Mouse (Mus musculus): Measurements from ENCODE around the gene Abt1. TPM values are rescaled to one million over a fixed set of nuclear protein-coding genes. Genes with fewer than 3 reads are reported as not detected.

The Abt1 gene
- polyA plus RNA-seq, 1 experiment from 2014 or later = 10.1 TPM

DNA sequence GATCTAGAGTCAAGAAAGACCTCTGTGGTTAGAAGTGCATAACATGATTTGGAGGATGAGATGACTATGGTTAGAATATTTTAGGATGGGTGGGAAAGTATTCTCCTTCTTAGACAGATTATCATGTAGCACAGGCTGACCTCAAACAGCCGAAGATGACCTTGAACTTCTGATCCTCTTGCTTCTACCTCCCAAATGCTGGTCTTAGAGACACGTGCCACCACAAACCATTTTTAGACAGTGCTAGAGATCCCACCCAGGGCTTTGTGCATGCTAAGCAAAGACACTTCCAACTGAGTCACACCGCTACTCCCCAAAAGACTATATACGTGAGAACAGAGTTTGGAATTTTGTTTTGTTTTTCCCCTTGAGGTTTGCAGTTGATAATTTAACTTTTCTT, 38.4 kb upstream of the Abt1 start:
- Histone ChIP-seq H3K9ac (ENCODE audit: low read depth, low read length) (no peak overlapping the region), H3K27ac (ENCODE audit: low read depth, low read length) (no peak overlapping the region), H3K27me3 (replicated peaks; ENCODE audit: control insufficient read depth, insufficient read depth, low read length) (no peaks in the 10 kb centered on the region), H3K36me3 (ENCODE audit: control insufficient read depth, insufficient read depth, low read length) (no peaks in the 10 kb centered on the region), H3K9me3 (ENCODE audit: control insufficient read depth, low read length) (no peaks in the 10 kb centered on the region), H3K4me2 (ENCODE audit: low read length) (no peak overlapping the region), H3K4me3 (ENCODE audit: low read length) (no peak overlapping the region), H3K4me1 (ENCODE audit: control insufficient read depth, insufficient read depth, low read depth, low read length) (peaks cover 8% of the 10 kb centered on the region)
- no peak for ATAC-seq
- WGBS = 83% methylated on average over 4 of the region's 4 CpGs

DNA sequence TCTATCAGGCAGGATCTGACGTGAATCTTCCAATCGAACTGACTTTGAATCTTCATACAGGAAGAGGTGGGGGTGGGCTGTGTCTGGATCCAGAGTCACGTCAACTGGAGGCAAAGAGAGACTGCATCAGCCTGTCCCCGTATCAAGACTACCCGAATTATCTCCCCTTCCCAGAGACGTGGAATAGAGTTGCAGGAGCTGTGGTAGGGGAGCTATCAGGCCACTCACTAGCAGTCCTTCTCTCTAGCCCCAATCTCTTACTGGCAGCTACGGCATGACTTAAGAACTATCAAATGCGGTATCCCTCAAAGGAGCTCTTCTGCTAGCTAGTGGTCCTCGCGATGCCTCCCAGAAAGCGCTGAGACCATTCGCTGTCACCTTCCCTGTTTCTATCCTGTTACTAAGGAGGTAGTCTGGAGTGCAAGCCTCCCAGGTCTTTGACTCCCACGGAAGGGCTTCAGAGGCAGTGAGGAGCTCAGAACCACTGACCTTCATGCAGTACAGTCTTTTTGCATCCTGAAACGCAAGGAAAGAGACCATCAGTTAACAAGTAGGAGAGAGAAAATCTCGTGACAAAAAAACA, 35.7 kb upstream of the Abt1 start:
- 22% methylated on average over 15 of the region's 15 CpGs for WGBS
- no peak overlapping the region for H3K27ac ChIP-seq (ENCODE audit: low read depth, low read length)
- H3K9ac ChIP-seq (ENCODE audit: low read depth, low read length) = no peak overlapping the region
- no peaks in the 10 kb centered on the region; the same call in 1 of the 2 replicates for H3K4me1 ChIP-seq (ENCODE audit: control insufficient read depth, insufficient read depth, low read depth, low read length)
- peak overlapping the region; percentile 38 for H3K4me2 ChIP-seq (ENCODE audit: low read length)
- H3K36me3 ChIP-seq (ENCODE audit: control insufficient read depth, insufficient read depth, low read length) = no peaks in the 10 kb centered on the region
- no peak for ATAC-seq
- H3K9me3 ChIP-seq (ENCODE audit: control insufficient read depth, low read length) = no peaks in the 10 kb centered on the region
- H3K4me3 ChIP-seq (ENCODE audit: low read length) = no peak overlapping the region; the same call in 1 of the 2 replicates
- H3K27me3 ChIP-seq (replicated peaks; ENCODE audit: control insufficient read depth, insufficient read depth, low read length) = no peaks in the 10 kb centered on the region

DNA sequence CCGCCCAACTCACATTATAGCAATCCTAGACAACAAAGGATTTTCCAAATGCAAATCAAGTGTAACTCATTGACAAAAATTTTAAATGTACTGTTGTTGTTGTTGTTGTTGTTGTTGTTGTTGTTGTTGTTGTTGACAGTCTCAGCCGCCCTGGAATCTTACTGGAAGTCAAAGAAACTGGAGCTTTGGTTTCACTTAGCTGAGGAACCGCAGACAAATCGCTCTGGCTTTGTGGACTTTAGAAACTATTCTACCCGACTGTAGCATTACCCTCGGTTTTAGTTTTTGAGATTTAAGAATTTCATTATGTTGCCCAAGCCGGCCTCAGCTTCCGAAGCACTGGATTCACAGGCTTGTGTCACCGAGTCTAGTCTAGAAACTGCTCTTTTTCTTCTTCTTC, 30.3 kb upstream of the Abt1 start:
- H3K36me3 ChIP-seq (ENCODE audit: control insufficient read depth, insufficient read depth, low read length) = no peaks in the 10 kb centered on the region
- 2% methylated on average over 9 of the region's 9 CpGs for WGBS
- peak overlapping the region; percentile 76; the same call in 1 of the 2 replicates for H3K27ac ChIP-seq (ENCODE audit: low read depth, low read length)
- peak overlapping the region; percentile 81 for H3K4me3 ChIP-seq (ENCODE audit: low read length)
- no peaks in the 10 kb centered on the region for H3K9me3 ChIP-seq (ENCODE audit: control insufficient read depth, low read length)
- peak overlapping the region; percentile 66 for H3K4me2 ChIP-seq (ENCODE audit: low read length)
- peak overlapping the region; percentile 72 for H3K9ac ChIP-seq (ENCODE audit: low read depth, low read length)
- H3K4me1 ChIP-seq (ENCODE audit: control insufficient read depth, insufficient read depth, low read depth, low read length) = no peaks in the 10 kb centered on the region; the same call in none of the 2 replicates
- no peaks in the 10 kb centered on the region for H3K27me3 ChIP-seq (replicated peaks; ENCODE audit: control insufficient read depth, insufficient read depth, low read length)
- ATAC-seq = no peak

DNA sequence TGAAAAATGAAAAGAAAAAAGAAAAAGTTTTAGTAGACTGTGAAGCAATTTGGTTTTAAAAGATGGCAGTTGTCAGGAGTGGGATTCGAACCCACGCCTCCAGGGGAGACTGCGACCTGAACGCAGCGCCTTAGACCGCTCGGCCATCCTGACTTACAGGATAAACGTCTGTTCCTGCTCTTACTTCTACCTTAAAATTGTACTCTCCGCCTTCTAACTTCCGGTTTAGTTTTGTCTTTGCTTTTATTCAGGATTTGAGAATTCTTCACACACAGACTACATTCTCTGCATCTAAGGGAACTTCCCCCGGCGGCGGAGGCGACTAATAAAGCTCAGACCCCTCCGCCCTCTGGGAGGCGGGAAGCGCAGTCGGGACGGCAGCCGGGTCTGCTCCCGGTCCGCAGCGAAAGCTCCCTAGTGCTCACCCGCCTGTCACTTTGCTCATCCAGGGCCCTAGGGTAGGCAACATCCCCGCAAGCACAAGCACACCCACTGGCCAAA, 29.7 kb upstream of the Abt1 start:
- Histone ChIP-seq H3K36me3 (ENCODE audit: control insufficient read depth, insufficient read depth, low read length) (no peaks in the 10 kb centered on the region), H3K9me3 (ENCODE audit: control insufficient read depth, low read length) (no peaks in the 10 kb centered on the region), H3K9ac (ENCODE audit: low read depth, low read length) (peak overlapping the region; percentile 72), H3K4me1 (ENCODE audit: control insufficient read depth, insufficient read depth, low read depth, low read length) (peaks cover 4% of the 10 kb centered on the region), H3K4me2 (ENCODE audit: low read length) (peak overlapping the region; percentile 66), H3K27ac (ENCODE audit: low read depth, low read length) (peak overlapping the region; percentile 76), H3K4me3 (ENCODE audit: low read length) (peak overlapping the region; percentile 81), H3K27me3 (replicated peaks; ENCODE audit: control insufficient read depth, insufficient read depth, low read length) (no peaks in the 10 kb centered on the region)
- under 1% methylated on average over 25 of the region's 25 CpGs for WGBS
- ATAC-seq = peak; percentile 89

DNA sequence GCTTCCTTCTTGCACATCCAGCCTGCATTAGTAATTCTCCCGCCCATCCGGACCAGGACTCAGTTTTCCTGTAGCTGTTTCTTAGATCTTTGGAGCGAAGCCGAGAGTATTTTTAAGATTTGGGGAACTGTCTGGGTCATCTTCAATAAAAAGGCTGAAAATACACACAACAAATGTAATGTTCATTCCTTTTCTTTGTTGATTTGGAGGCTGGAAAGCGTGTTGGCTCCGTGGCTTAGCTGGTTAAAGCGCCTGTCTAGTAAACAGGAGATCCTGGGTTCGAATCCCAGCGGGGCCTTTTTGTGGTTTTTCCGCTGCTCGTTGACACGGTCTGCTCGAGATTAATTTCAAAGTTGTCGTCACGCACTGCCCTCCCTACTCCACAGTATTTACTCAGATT, 26.7 kb upstream of the Abt1 start:
- peak overlapping the region; percentile 58 for H3K4me3 ChIP-seq (ENCODE audit: low read length)
- H3K36me3 ChIP-seq (ENCODE audit: control insufficient read depth, insufficient read depth, low read length) = no peaks in the 10 kb centered on the region
- no peaks in the 10 kb centered on the region for H3K9me3 ChIP-seq (ENCODE audit: control insufficient read depth, low read length)
- peak; percentile 28; the same call in 1 of the 2 replicates for ATAC-seq
- H3K4me2 ChIP-seq (ENCODE audit: low read length) = peak overlapping the region; percentile 86
- no peaks in the 10 kb centered on the region for H3K27me3 ChIP-seq (replicated peaks; ENCODE audit: control insufficient read depth, insufficient read depth, low read length)
- peaks cover 4% of the 10 kb centered on the region for H3K4me1 ChIP-seq (ENCODE audit: control insufficient read depth, insufficient read depth, low read depth, low read length)
- H3K9ac ChIP-seq (ENCODE audit: low read depth, low read length) = peak overlapping the region; percentile 62
- WGBS = under 1% methylated on average over 15 of the region's 15 CpGs
- peak overlapping the region; percentile 48; the same call in 1 of the 2 replicates for H3K27ac ChIP-seq (ENCODE audit: low read depth, low read length)

DNA sequence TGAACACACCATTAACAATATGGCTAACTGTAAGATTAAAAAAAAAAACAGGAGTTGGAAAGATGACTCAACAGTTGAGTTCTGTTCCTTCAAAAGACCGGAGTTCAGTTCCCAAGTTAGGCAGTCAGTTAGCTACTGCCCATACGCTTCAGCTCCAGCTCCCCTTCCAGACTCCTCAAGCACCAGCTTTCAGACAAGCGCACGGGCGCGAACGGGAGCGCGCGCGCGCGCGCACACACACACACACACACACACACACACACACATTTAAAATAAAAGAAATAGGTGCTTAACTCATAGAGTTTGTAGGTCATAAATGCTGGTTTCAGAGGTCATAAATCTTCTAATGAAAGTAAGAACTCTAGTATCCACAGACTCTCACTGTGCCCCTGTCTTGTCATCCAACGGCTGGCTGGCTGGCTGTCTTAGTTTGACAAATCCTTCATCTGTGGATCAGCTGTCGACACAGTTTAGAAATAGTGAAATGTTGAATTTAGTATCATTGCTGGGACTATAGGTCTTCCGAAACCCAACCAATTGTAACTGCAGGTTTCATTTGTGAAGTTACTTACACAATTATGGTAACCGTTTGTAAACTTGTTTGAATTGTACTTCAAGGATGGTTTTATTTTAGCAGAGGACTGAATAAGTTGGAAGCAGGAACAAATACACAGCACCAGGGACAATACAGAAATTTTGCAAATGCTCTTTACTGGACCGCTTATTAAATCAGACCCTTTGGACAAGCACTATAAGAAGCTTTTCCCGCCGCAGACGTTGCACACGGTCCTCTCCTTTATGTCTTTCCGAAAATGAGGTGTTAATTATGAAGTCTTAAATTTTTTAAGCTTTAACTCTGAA, 25.8 kb upstream of the Abt1 start:
- Histone ChIP-seq H3K4me2 (ENCODE audit: low read length) (peak overlapping the region; percentile 86), H3K36me3 (ENCODE audit: control insufficient read depth, insufficient read depth, low read length) (no peaks in the 10 kb centered on the region), H3K9ac (ENCODE audit: low read depth, low read length) (peak overlapping the region; percentile 48), H3K4me1 (ENCODE audit: control insufficient read depth, insufficient read depth, low read depth, low read length) (peaks cover 7% of the 10 kb centered on the region), H3K4me3 (ENCODE audit: low read length) (peak overlapping the region; percentile 58), H3K27me3 (replicated peaks; ENCODE audit: control insufficient read depth, insufficient read depth, low read length) (no peaks in the 10 kb centered on the region), H3K27ac (ENCODE audit: low read depth, low read length) (no peak overlapping the region), H3K9me3 (ENCODE audit: control insufficient read depth, low read length) (no peaks in the 10 kb centered on the region)
- under 1% methylated on average over 24 of the region's 24 CpGs for WGBS
- ATAC-seq = no peak

DNA sequence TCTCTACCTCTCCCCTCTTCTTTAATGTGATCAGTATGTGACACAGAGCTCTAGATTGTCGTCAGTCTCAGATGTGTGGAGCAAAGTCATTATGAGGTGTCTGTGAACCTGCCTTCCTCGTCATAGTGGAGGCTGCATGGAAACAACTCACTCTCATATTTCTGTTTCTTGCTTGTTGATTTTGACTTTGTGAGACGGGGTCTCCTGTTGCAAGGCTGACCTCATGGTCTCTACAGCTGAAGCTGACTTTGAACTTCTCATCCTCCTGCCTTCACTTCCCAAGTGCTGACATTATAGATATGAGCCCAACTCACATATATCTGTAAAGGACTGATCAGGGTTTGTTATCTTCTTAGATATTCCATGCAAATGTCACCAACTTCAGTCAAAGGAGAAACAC, 25.1 kb upstream of the Abt1 start:
- H3K4me3 ChIP-seq (ENCODE audit: low read length) = peak overlapping the region; percentile 58
- H3K27ac ChIP-seq (ENCODE audit: low read depth, low read length) = no peak overlapping the region
- no peaks in the 10 kb centered on the region for H3K9me3 ChIP-seq (ENCODE audit: control insufficient read depth, low read length)
- no peak for ATAC-seq
- no peaks in the 10 kb centered on the region for H3K36me3 ChIP-seq (ENCODE audit: control insufficient read depth, insufficient read depth, low read length)
- 61% methylated on average over 3 of the region's 3 CpGs for WGBS
- H3K9ac ChIP-seq (ENCODE audit: low read depth, low read length) = peak overlapping the region; percentile 48; the same call in 1 of the 2 replicates
- H3K27me3 ChIP-seq (replicated peaks; ENCODE audit: control insufficient read depth, insufficient read depth, low read length) = no peaks in the 10 kb centered on the region
- peaks cover 12% of the 10 kb centered on the region for H3K4me1 ChIP-seq (ENCODE audit: control insufficient read depth, insufficient read depth, low read depth, low read length)
- H3K4me2 ChIP-seq (ENCODE audit: low read length) = peak overlapping the region; percentile 86

DNA sequence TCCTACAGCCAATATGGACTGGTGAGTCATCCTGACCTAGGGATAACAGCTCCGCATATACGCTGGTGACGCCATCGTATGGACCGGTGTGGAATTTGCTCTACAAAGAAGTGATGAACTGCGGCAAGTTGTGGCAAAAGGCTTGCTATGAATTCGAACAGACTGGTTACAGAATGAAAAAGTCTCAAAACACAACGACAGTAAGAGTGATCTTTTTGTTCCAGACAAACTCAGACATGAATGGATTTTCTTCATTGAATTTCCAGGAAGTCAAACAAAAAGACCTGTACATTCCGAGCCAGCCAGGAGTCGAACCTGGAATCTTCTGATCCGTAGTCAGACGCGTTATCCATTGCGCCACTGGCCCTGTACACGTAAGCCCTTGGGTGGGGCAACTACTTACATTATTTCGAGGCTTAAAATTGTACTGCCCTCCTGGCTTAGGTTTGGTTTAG, 22.9 kb upstream of the Abt1 start:
- peak overlapping the region; percentile 52 for H3K9ac ChIP-seq (ENCODE audit: low read depth, low read length)
- ATAC-seq = peak; percentile 69
- peak overlapping the region; percentile 58 for H3K4me2 ChIP-seq (ENCODE audit: low read length)
- no peaks in the 10 kb centered on the region for H3K9me3 ChIP-seq (ENCODE audit: control insufficient read depth, low read length)
- 0% methylated on average over 16 of the region's 16 CpGs for WGBS
- peaks cover 12% of the 10 kb centered on the region for H3K4me1 ChIP-seq (ENCODE audit: control insufficient read depth, insufficient read depth, low read depth, low read length)
- peak overlapping the region; percentile 81 for H3K4me3 ChIP-seq (ENCODE audit: low read length)
- H3K27me3 ChIP-seq (replicated peaks; ENCODE audit: control insufficient read depth, insufficient read depth, low read length) = no peaks in the 10 kb centered on the region
- H3K36me3 ChIP-seq (ENCODE audit: control insufficient read depth, insufficient read depth, low read length) = no peaks in the 10 kb centered on the region
- H3K27ac ChIP-seq (ENCODE audit: low read depth, low read length) = peak overlapping the region; percentile 78

All from hindbrain, embryonic 16.5 days (tissue).